Mouse (Mus musculus): ENCODE results near the gene Zfp982. TPM values are rescaled to one million over a fixed set of nuclear protein-coding genes. Genes with fewer than 3 reads are reported as not detected.
"Not testable (repeated sequence)": the region's sequence is repeated elsewhere in the genome, so short reads cannot be mapped to it uniquely, and the experiment has no call there.

The Zfp982 gene
- total RNA-seq, 2 experiments from 2014 or later = 9.9 to 15.3 TPM

GRCm38 (mm10) chr4:147556921-147557320, 64.7 kb downstream of the Zfp982 start:
- ATAC-seq (replicated peaks; ENCODE audit: poor library complexity, severe bottlenecking) = not testable (repeated sequence)

- not testable (repeated sequence) for ATAC-seq (replicated peaks; ENCODE audit: poor library complexity, severe bottlenecking)
Observed at GRCm38 (mm10) chr4:147558011-147558410, 65.8 kb downstream of the Zfp982 start.

GRCm38 (mm10) chr4:147559096-147559495, 66.9 kb downstream of the Zfp982 start:
- not testable (repeated sequence) for ATAC-seq (replicated peaks; ENCODE audit: poor library complexity, severe bottlenecking)

Other genes starting within 250 kb of the Zfp982 start
- 0.51 TPM in 1 of 2 replicates, not detected in the other for gene Zfp988, start 186.7 kb upstream of the Zfp982 start, total RNA-seq (2014; fragmentation: Nextera tagmentation)
- 0.22 TPM in 1 of 2 replicates, not detected in the other for gene Zfp988, start 186.7 kb upstream of the Zfp982 start, total RNA-seq (2017)
- gene Zfp978, start 131.1 kb upstream of the Zfp982 start, total RNA-seq (2014; fragmentation: Nextera tagmentation) = not detected in 2 replicates
- gene Zfp978, start 131.1 kb upstream of the Zfp982 start, total RNA-seq (2017) = not detected in 2 replicates
- gene Gm16503, start 47.8 kb downstream of the Zfp982 start, total RNA-seq (2014; fragmentation: Nextera tagmentation) = 0.26 and 2.7 TPM in 2 replicates
- gene Gm16503, start 47.8 kb downstream of the Zfp982 start, total RNA-seq (2017) = 0.13 and 0.36 TPM in 2 replicates
- 0.49 and 0.64 TPM in 2 replicates for gene Zfp985, start 60.9 kb downstream of the Zfp982 start, total RNA-seq (2014; fragmentation: Nextera tagmentation)
- gene Zfp985, start 60.9 kb downstream of the Zfp982 start, total RNA-seq (2017) = 0.36 TPM in 1 of 2 replicates, not detected in the other
- 2.9 and 5.4 TPM in 2 replicates for gene Zfp979, start 150.1 kb downstream of the Zfp982 start, total RNA-seq (2014; fragmentation: Nextera tagmentation)
- 3.5 and 4.7 TPM in 2 replicates for gene Zfp979, start 150.1 kb downstream of the Zfp982 start, total RNA-seq (2017)
- 0.34 TPM in 1 of 2 replicates, not detected in the other for gene Zfp534, start 210.1 kb downstream of the Zfp982 start, total RNA-seq (2014; fragmentation: Nextera tagmentation)
- gene Zfp534, start 210.1 kb downstream of the Zfp982 start, total RNA-seq (2017) = not detected in 2 replicates